Mouse (Mus musculus): ENCODE data around the gene Fchsd2.

DNA sequence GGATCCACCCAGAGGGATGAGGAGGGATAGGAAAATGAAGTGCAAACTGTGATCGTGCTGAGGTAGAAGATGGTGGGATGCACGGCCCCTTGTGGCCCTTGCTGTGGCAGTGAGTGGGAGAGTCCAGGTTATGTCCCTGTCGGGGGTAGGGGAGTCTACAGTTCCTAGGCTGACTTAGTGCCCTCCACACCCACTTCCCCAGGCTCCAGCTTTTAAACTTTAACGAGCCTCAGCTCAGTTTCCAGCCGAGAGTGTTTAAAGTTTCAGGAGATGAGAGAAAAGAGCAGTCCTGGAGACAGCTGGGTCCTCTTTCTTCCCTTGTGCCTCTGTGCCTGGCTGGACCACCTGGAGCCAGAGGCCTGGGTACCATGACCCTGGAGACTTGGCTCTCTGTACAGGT is 234.6 kb downstream of the Fchsd2 start:
- TF ChIP-seq CTCF (IDR thresholded peaks at IDR 0.05; ENCODE audit: low read depth, low read length): no peak
- no peak for TF ChIP-seq POLR2A (IDR thresholded peaks at IDR 0.05; ENCODE audit: insufficient read depth, low read length)
